ENCODE assay signal across 8 mouse cellular contexts in the genomic region with DNA sequence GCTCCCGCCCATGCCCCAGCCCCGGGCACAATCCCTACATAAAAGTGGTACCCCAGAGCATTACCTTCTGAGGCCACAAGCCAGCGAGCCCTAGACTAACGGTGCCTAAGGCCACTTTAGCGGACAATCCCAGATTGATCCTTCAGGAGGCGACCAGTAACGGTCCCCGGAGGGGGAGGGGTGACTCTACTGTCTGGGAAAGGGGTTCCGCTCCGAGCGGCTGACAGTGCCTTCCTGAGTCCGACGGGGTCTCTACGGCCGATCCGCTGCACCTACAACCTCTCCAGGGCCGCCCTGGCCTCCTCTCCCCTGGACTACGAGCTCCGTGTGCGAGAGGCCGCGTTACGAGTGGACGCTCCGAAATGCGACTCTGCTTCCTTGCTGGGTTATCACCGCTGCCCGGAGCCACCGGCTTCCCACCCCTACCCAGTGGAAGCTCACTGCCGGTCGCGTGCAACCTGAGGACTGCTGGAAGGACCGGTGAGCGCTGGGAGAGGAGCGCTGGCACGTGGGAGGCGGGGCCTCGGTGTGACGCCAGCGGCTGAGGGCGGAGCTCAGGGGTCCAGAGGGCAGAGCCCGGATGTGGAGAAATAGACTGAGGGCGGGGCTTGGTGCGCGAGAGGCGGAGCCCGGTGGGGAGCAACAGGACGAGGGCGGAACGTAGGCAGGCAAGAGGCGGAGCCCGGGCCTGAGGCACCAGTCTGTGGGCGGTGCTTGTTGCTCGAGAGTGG. TPM values are rescaled to one million over a fixed set of nuclear protein-coding genes. Genes with fewer than 3 reads are reported as not detected.
DNase-seq lines count a peak whose midpoint lies in the region; ATAC-seq and TF ChIP-seq lines count a peak whose summit lies in the region.

No protein-coding gene starts in this region.

- no peaks in the 10 kb centered on the region for H3K79me2 ChIP-seq in C2C12 (ENCODE audit: control insufficient read depth, insufficient read depth)
- H3K79me2 ChIP-seq in liver, adult 2 months (ENCODE audit: control insufficient read depth, insufficient read depth, low read length): no peaks in the 10 kb centered on the region
- H3K79me2 ChIP-seq in myocyte (ENCODE audit: control insufficient read depth, insufficient read depth): no peaks in the 10 kb centered on the region

- H3K9me3 ChIP-seq in erythroblast, embryonic 14.5 days (ENCODE audit: control insufficient read depth, low read length): no peaks in the 10 kb centered on the region
- H3K9me3 ChIP-seq in heart, embryonic 11.5 days (replicated peaks; ENCODE audit: control insufficient read depth, low read length): no peaks in the 10 kb centered on the region
- H3K9me3 ChIP-seq in kidney, embryonic 16.5 days (ENCODE audit: low read length): no peaks in the 10 kb centered on the region

- WGBS in heart, embryonic 11.5 days (ENCODE audit: insufficient replicate concordance): under 1% methylated on average over 54 of the region's 54 CpGs
- under 1% methylated on average over 54 of the region's 54 CpGs for WGBS in kidney, embryonic 16.5 days
- 1% methylated on average over 54 of the region's 54 CpGs for WGBS in liver, adult 2 months

- H3K9ac ChIP-seq in heart, embryonic 11.5 days (ENCODE audit: low read depth, low read length): peak overlapping the region; percentile 71
- H3K9ac ChIP-seq in kidney, embryonic 16.5 days (replicated peaks; ENCODE audit: low read length): peak overlapping the region; percentile 72
- peak overlapping the region; percentile 73 for H3K9ac ChIP-seq in liver, adult 2 months (ENCODE audit: low read depth, low read length)

- no peak; the same call in 1 of the 2 replicates for TF ChIP-seq POLR2A in brain, embryonic 14.5 days (IDR thresholded peaks at IDR 0.05; ENCODE audit: borderline replicate concordance, extremely low read depth, insufficient read depth, insufficient read length, poor library complexity, severe bottlenecking)
- TF ChIP-seq POLR2A in liver, adult 2 months (IDR thresholded peaks at IDR 0.05; ENCODE audit: extremely low read depth, insufficient read depth, low read length): peak; percentile 75
- TF ChIP-seq POLR2A in myocyte (IDR thresholded peaks at IDR 0.05; ENCODE audit: insufficient read length, low read depth): peak; percentile 86

- DNase-seq in brain, embryonic 14.5 days (ENCODE audit: low read depth): peak; percentile 98
- DNase-seq in liver, adult 2 months (ENCODE audit: extremely low read depth, low read depth, low spot score): peak; percentile 93
- DNase-seq in splenic B cell, adult 2 months (ENCODE audit: low read depth, low spot score): peak; percentile 97

- H3K4me1 ChIP-seq in erythroblast, embryonic 14.5 days (ENCODE audit: control insufficient read depth): peaks cover 14% of the 10 kb centered on the region
- H3K4me1 ChIP-seq in heart, embryonic 11.5 days (ENCODE audit: control insufficient read depth, insufficient read depth, low read length): no peaks in the 10 kb centered on the region
- H3K4me1 ChIP-seq in kidney, embryonic 16.5 days (ENCODE audit: insufficient read depth, low read length): peaks cover 3% of the 10 kb centered on the region; the same call in 1 of the 2 replicates
- peaks cover 3% of the 10 kb centered on the region; the same call in 1 of the 2 replicates for H3K4me1 ChIP-seq in liver, adult 2 months (ENCODE audit: control insufficient read depth, insufficient read depth, low read length)

- H3K79me3 ChIP-seq in C2C12 (ENCODE audit: low read depth): no peaks in the 10 kb centered on the region

- H3K4me2 ChIP-seq in heart, embryonic 11.5 days: peak overlapping the region; percentile 74
- H3K4me2 ChIP-seq in kidney, embryonic 16.5 days (replicated peaks; ENCODE audit: low read depth, low read length): peak overlapping the region; percentile 96
- H3K4me2 ChIP-seq in myocyte (ENCODE audit: low read depth): peak overlapping the region; percentile 87

- peak overlapping the region; percentile 65 for H3ac ChIP-seq in C2C12 (ENCODE audit: control insufficient read depth, insufficient read length, low read depth)
- H3ac ChIP-seq in myocyte (ENCODE audit: control insufficient read depth, insufficient read length): peak overlapping the region; percentile 29

- 0 out of 2 replicates have a peak overlapping the region, but pooled peaks have one; percentile 1 for H3K27ac ChIP-seq in heart, embryonic 11.5 days (ENCODE audit: low read depth, low read length)
- no peak overlapping the region for H3K27ac ChIP-seq in kidney, embryonic 16.5 days (ENCODE audit: low read length)
- no peak overlapping the region for H3K27ac ChIP-seq in liver, adult 2 months (replicated peaks; ENCODE audit: insufficient read depth, low read depth, low read length)

- peak; percentile 99 for ATAC-seq in heart, embryonic 11.5 days (replicated peaks; ENCODE audit: insufficient number of reproducible peaks, low FRiP score, low TSS enrichment)
- ATAC-seq in kidney, embryonic 16.5 days (ENCODE audit: low FRiP score, low TSS enrichment): peak; percentile 99

- no peak for TF ChIP-seq CTCF in C2C12 (IDR thresholded peaks at IDR 0.05; ENCODE audit: control insufficient read depth, insufficient read depth, insufficient read length)
- TF ChIP-seq CTCF in brain, embryonic 14.5 days (IDR thresholded peaks at IDR 0.05; ENCODE audit: borderline replicate concordance, extremely low read depth, insufficient read depth, insufficient read length): no peak
- no peak for TF ChIP-seq CTCF in liver, adult 2 months (IDR thresholded peaks at IDR 0.05; ENCODE audit: low read depth, low read length)

- H3K27me3 ChIP-seq in C2C12 (ENCODE audit: control insufficient read depth, insufficient read depth, insufficient read length) (no peaks in the 10 kb centered on the region), myocyte (ENCODE audit: control insufficient read depth, insufficient read depth, insufficient read length) (no peaks in the 10 kb centered on the region)
- H3K27me3 ChIP-seq in erythroblast, embryonic 14.5 days (ENCODE audit: control insufficient read depth): peaks cover 7% of the 10 kb centered on the region
- H3K27me3 ChIP-seq in heart, embryonic 11.5 days (ENCODE audit: control insufficient read depth, insufficient read depth, low read length): no peaks in the 10 kb centered on the region
- no peaks in the 10 kb centered on the region for H3K27me3 ChIP-seq in kidney, embryonic 16.5 days (ENCODE audit: insufficient read depth, low read length)
- H3K27me3 ChIP-seq in liver, adult 2 months (ENCODE audit: control insufficient read depth, insufficient read depth, low read length): no peaks in the 10 kb centered on the region
- no peaks in the 10 kb centered on the region for H3K27me3 ChIP-seq in splenic B cell, adult 2 months (ENCODE audit: control insufficient read depth, insufficient read depth, low read length, poor library complexity, severe bottlenecking)

- no peaks in the 10 kb centered on the region for H3K36me3 ChIP-seq in C2C12 (ENCODE audit: control insufficient read depth, insufficient read depth)
- no peaks in the 10 kb centered on the region for H3K36me3 ChIP-seq in erythroblast, embryonic 14.5 days (ENCODE audit: control insufficient read depth)
- no peaks in the 10 kb centered on the region for H3K36me3 ChIP-seq in heart, embryonic 11.5 days (ENCODE audit: control insufficient read depth, insufficient read depth, low read length)
- H3K36me3 ChIP-seq in kidney, embryonic 16.5 days (ENCODE audit: insufficient read depth, low read length): no peaks in the 10 kb centered on the region
- no peaks in the 10 kb centered on the region for H3K36me3 ChIP-seq in liver, adult 2 months (ENCODE audit: control insufficient read depth, insufficient read depth, low read length)
- no peaks in the 10 kb centered on the region for H3K36me3 ChIP-seq in myocyte (ENCODE audit: control insufficient read depth, insufficient read depth)
- H3K36me3 ChIP-seq in splenic B cell, adult 2 months (ENCODE audit: control insufficient read depth, insufficient read depth, low read length, poor library complexity, severe bottlenecking): no peaks in the 10 kb centered on the region

- H3K4me3 ChIP-seq in C2C12 (ENCODE audit: insufficient read depth, poor library complexity, severe bottlenecking) (peak overlapping the region; percentile 32), myocyte (peak overlapping the region; percentile 60)
- H3K4me3 ChIP-seq in erythroblast, embryonic 14.5 days (replicated peaks): peak overlapping the region; percentile 60
- peak overlapping the region; percentile 66 for H3K4me3 ChIP-seq in heart, embryonic 11.5 days (ENCODE audit: low read depth, low read length)
- peak overlapping the region; percentile 57 for H3K4me3 ChIP-seq in kidney, embryonic 16.5 days (ENCODE audit: low read length)
- H3K4me3 ChIP-seq in liver, adult 2 months (ENCODE audit: insufficient read depth, low read depth, low read length): peak overlapping the region; percentile 69

TF ChIP-seq in C2C12, 6 proteins besides CTCF, POLR2A, EP300 and RAD21:
- peak; percentile 89 for TF ChIP-seq MAX (IDR thresholded peaks at IDR 0.05)
- no peak for TF ChIP-seq FOSL1 (IDR thresholded peaks at IDR 0.05; ENCODE audit: insufficient read depth, low read length, poor library complexity, severe bottlenecking)
- TF ChIP-seq MYOG (IDR thresholded peaks at IDR 0.05; ENCODE audit: control insufficient read depth, extremely low read depth, insufficient read length): no peak
- TF ChIP-seq USF1 (IDR thresholded peaks at IDR 0.05; ENCODE audit: low read depth): peak; percentile 21
- no peak for TF ChIP-seq CEBPB (IDR thresholded peaks at IDR 0.05; ENCODE audit: low read depth)

TF ChIP-seq in myocyte, 11 proteins besides CTCF, POLR2A, EP300 and RAD21:
- TF ChIP-seq MAX (IDR thresholded peaks at IDR 0.05; ENCODE audit: low read depth) (no peak), POLR2AphosphoS2 (IDR thresholded peaks at IDR 0.05; ENCODE audit: insufficient read length, low read depth) (peak; percentile 80), REST (IDR thresholded peaks at IDR 0.05; ENCODE audit: insufficient read depth, insufficient read length) (no peak), CEBPB (IDR thresholded peaks at IDR 0.05; ENCODE audit: insufficient read depth, poor library complexity, severe bottlenecking) (peak; percentile 80), MYOG (IDR thresholded peaks at IDR 0.05; ENCODE audit: control insufficient read depth in 1 of 3, insufficient read depth in 1 of 3, insufficient read length in 2 of 3, low read depth in 2 of 3) (peak in 2 of 3 experiments; percentile 2 to 21)

RNA-seq across cellular contexts. Expression of a gene that starts 56.9 kb away (rescaled TPM):
- polyA plus RNA-seq in C2C12 (2012; fragmentation: generic; extraction: Trizol) (57.6 TPM), myocyte (2012; fragmentation: generic; extraction: Trizol) (227 TPM)
- polyA plus RNA-seq in brain, embryonic 14.5 days (2012; rRNA removed): 41.8 and 49.7 TPM in 2 replicates
- 0.02 and 0.04 TPM in 2 replicates for polyA plus RNA-seq in erythroblast, embryonic 14.5 days (2012)
- 130 and 148 TPM in 2 replicates for polyA plus RNA-seq in heart, embryonic 11.5 days (2014; fragmentation: Nextera tagmentation; extraction: Ambion mirVana)
- 140 and 147 TPM in 2 replicates for polyA plus RNA-seq in kidney, embryonic 16.5 days (2015; fragmentation: Nextera tagmentation; extraction: Ambion mirVana)
- total RNA-seq in liver, adult 2 months (2014; rRNA removed): 23.2 and 35.8 TPM in 2 replicates
- 39.1 and 40.0 TPM in 2 replicates for polyA plus RNA-seq in liver, adult 2 months (2012; rRNA removed)

Comparison
In these comparisons a context has a peak if more than half of its experiments do, and no peak if none do; other contexts are left out.
1. RNA of a gene that starts 56.9 kb away (polyA plus RNA-seq): 227 TPM in myocyte (single experiment), 140 to 147 TPM in kidney, embryonic 16.5 days, 130 to 148 TPM in heart, embryonic 11.5 days, 57.6 TPM in C2C12 (single experiment), 41.8 to 49.7 TPM in brain, embryonic 14.5 days and 39.1 to 40.0 TPM in liver, adult 2 months; 0.02 to 0.04 TPM in erythroblast, embryonic 14.5 days; every median in the first group is over 10 times any median in the second.
2. Peak in every context shown above with its lines, with median percentiles within 50 percentile points of each other: H3K4me3 ChIP-seq, DNase-seq, H3K4me2 ChIP-seq and H3K9ac ChIP-seq.